Mouse (Mus musculus) liver, postnatal 0 days (tissue): ENCODE measurements around the gene Kcnmb4. TPM values are rescaled to one million over a fixed set of nuclear protein-coding genes. Genes with fewer than 3 reads are reported as not detected.
A peak's percentile ranks its signal among the peaks of the same experiment; 100 is the strongest.

ENCODE experiments used
- ATAC-seq: fragments of 200-750 bp; cut with Nextera tagmentation; 2 replicates; pipeline ENCODE4 v1.8.0; 2017; ENCODE audit warnings: mild to moderate bottlenecking, moderate library complexity
- DNase-seq: peaks from one replicate; pipeline ENCODE4 v3.0.0-alpha.2; 2016
- H3K27ac ChIP-seq: fragments of 300-500 bp; sonication (generic); 2 replicates; pipeline ENCODE4 v1.5.1; 2014; ENCODE audit warnings: antibody characterized with exemption, moderate library complexity, mild to moderate bottlenecking, low read depth
- H3K27me3 ChIP-seq: fragments of 300-500 bp; sonication (generic); 2 replicates; pipeline ENCODE4 v1.6.1; 2014; ENCODE audit warnings: low read length, control low read depth, mixed read lengths; ENCODE audit not compliant: insufficient read depth
- H3K36me3 ChIP-seq: fragments of 300-500 bp; sonication (generic); replicated peaks from 2 replicates; pipeline ENCODE4 v1.6.1; 2014; ENCODE audit warnings: mild to moderate bottlenecking, control low read depth, low read length, moderate library complexity, mixed read lengths; ENCODE audit not compliant: insufficient read depth
- H3K4me1 ChIP-seq: fragments of 300-500 bp; sonication (generic); 2 replicates; pipeline ENCODE4 v1.6.1; 2014; ENCODE audit warnings: antibody characterized with exemption, mild to moderate bottlenecking, control low read depth; ENCODE audit not compliant: insufficient read depth
- H3K4me2 ChIP-seq: fragments of 300-500 bp; sonication (generic); 2 replicates; pipeline ENCODE4 v1.6.1; 2014; ENCODE audit warnings: low read depth, mild to moderate bottlenecking, low read length, moderate library complexity, mixed read lengths
- H3K4me3 ChIP-seq: fragments of 300-500 bp; sonication (generic); 2 replicates; pipeline ENCODE4 v1.5.1; 2014; ENCODE audit warnings: low read depth, low read length
- H3K9ac ChIP-seq: fragments of 300-500 bp; sonication (generic); replicated peaks from 2 replicates; pipeline ENCODE4 v1.6.1; 2014; ENCODE audit warnings: mild to moderate bottlenecking, moderate library complexity
- H3K9me3 ChIP-seq: fragments of 300-500 bp; sonication (generic); 2 replicates; pipeline ENCODE4 v1.6.1; 2016; ENCODE audit warnings: mild to moderate bottlenecking, control low read depth, low read length, mixed read lengths
- CTCF ChIP-seq: sonication (generic); IDR thresholded peaks from 2 replicates; pipeline ENCODE4 v1.5.1; 2016; ENCODE audit warnings: antibody characterized with exemption, low read depth
- EP300 ChIP-seq: IDR thresholded peaks from 2 replicates; pipeline ENCODE4 v1.6.1; 2016; ENCODE audit warnings: antibody characterized with exemption, low read depth, mild to moderate bottlenecking
- WGBS: fragments of 180-500 bp; shearing (Covaris S2); extraction: QIAGEN DNeasy Blood & Tissue Kit; methylation state at CpG from one replicate; pipeline ENCODE4 v1.1.7; 2014; ENCODE audit not compliant: insufficient replicate concordance; 5-methylcytosine and 5-hydroxymethylcytosine counted together
- polyA plus RNA-seq: library from polyadenylated mRNA; unstranded; fragments of >200 nt; fragmentation: Nextera tagmentation; extraction: Ambion mirVana; gene quantifications from 2 replicates; pipeline ENCODE4 v1.2.1, GENCODE M21; 2015

The Kcnmb4 gene
- polyA plus RNA-seq, 1 experiment from 2014 or later: not detected

DNA sequence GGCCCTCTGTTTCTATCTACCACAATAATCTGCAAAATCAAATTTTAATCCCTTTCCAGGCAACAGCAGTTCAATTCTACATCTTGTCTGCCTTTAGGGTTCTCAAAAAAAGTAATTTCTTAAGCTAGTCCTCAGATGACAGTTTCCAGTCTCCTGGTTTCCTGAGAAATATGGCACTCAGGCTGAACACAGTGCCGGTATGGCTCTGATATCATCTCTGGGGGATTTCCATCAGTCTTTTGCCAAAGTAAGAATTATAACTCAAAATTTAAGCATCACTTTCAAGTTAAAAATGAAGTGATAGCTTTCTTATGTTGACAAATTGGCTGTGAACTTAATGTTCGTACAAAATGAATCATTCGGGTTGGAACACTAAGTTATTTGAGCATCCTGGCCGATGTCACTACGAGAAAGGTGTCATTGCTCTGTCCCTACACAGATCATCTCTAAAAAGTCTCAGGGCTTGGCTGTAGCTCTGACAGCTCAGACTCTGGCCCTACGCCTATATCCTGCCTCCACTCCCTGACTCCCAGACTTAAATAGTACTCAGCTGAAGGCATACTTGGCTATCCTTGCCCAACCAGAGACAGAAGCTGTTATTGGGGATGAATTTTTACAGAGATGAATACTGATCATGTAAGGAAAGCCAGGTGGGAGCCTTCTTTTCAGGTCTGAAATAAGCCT lies 70.8 kb downstream of the Kcnmb4 start:
- no peak for ATAC-seq
- no peaks in the 10 kb centered on the region for H3K36me3 ChIP-seq
- no peak for DNase-seq

DNA sequence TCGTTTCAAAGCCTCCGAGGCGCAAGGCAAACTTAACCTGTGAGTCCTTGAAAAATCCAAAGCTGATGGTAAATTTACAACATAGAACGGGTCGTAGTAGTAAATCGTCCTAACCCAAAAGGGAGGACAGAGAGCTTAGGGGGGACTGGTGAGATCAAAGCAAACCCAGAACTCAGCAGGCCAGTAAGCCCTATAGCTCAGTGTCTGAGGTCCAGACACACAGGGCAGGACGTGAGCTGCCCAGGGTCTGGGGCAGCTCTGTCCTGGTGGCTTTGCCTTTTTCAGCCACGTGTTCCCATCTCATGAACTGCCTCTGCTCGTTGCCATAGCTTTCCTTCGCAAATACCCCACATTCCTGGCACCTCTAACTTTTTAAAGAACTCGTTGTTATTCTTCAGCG lies 75.7 kb downstream of the Kcnmb4 start:
- Histone ChIP-seq H3K4me1 (no peaks in the 10 kb centered on the region), H3K4me2 (peak overlapping the region; percentile 22; the same call in 1 of the 2 replicates), H3K4me3 (no peak overlapping the region), H3K9ac (no peak overlapping the region), H3K27ac (no peak overlapping the region), H3K9me3 (no peaks in the 10 kb centered on the region), H3K27me3 (no peaks in the 10 kb centered on the region), H3K36me3 (no peaks in the 10 kb centered on the region)
- DNase-seq: no peak
- ATAC-seq: no peak
- TF ChIP-seq CTCF (no peak), EP300 (no peak)
- WGBS: 59% methylated on average over 12 of the region's 12 CpGs

More for the DNA sequence above, 70.8 kb downstream of the Kcnmb4 start:
- Histone ChIP-seq H3K4me3 (no peak overlapping the region), H3K4me1 (no peaks in the 10 kb centered on the region), H3K9ac (no peak overlapping the region), H3K9me3 (no peaks in the 10 kb centered on the region), H3K27ac (no peak overlapping the region), H3K4me2 (no peak overlapping the region), H3K27me3 (no peaks in the 10 kb centered on the region)
- TF ChIP-seq EP300 (no peak), CTCF (no peak)
- WGBS: 88% methylated on average over 6 of the region's 6 CpGs

DNA sequence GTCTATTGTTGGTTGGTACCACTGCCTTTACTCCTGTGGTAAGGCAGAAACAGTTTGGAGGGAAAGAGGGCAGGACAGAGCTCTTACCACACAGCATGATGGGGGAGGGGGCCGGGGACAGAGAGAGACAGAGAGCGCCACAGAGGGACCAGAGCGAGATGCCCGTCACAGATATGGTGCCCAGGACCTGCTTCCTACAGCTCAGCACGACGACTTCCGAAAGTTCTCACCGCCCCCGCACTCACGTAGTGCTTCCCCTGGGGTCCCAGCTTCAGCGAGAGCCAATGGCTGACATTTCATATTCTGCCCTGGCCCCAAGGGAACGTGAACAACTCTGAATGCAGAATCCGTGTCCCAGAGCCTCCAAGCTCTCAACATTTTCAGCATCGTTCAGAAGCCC lies 76.1 kb downstream of the Kcnmb4 start:
- Histone ChIP-seq H3K9ac (no peak overlapping the region), H3K27me3 (no peaks in the 10 kb centered on the region), H3K36me3 (no peaks in the 10 kb centered on the region), H3K4me1 (no peaks in the 10 kb centered on the region), H3K4me3 (no peak overlapping the region), H3K9me3 (no peaks in the 10 kb centered on the region), H3K4me2 (peak overlapping the region; percentile 22), H3K27ac (no peak overlapping the region)
- 32% methylated on average over 14 of the region's 14 CpGs for WGBS
- TF ChIP-seq EP300: no peak
- TF ChIP-seq CTCF: no peak
- ATAC-seq (no peak), DNase-seq (no peak)

DNA sequence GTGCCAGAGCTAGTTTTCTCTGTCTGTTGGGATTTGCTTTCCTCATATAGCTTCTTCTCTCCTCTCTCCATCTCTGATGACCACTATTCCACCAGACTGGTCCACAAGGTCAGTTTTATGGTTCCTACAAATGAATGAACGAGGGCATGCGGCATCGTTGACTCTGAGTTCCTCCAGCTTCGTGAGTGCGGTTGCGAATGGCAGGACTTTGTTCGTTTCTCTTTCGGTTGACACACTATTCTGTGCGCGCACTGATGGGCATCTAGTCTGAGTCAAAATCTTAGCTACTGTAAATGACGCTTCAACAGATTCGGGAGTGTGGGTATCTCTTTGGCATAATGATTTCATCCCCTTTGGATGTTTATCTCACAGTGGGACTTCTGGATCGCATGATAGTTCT lies 76.7 kb downstream of the Kcnmb4 start:
- H3K9ac ChIP-seq: no peak overlapping the region
- H3K4me3 ChIP-seq: no peak overlapping the region
- no peak for DNase-seq
- H3K9me3 ChIP-seq: no peaks in the 10 kb centered on the region
- WGBS: 75% methylated on average over 13 of the region's 13 CpGs
- no peaks in the 10 kb centered on the region for H3K4me1 ChIP-seq
- TF ChIP-seq CTCF: no peak
- no peak for TF ChIP-seq EP300
- H3K27me3 ChIP-seq: no peaks in the 10 kb centered on the region
- H3K36me3 ChIP-seq: no peaks in the 10 kb centered on the region
- no peak overlapping the region for H3K27ac ChIP-seq
- no peak overlapping the region for H3K4me2 ChIP-seq
- no peak for ATAC-seq

DNA sequence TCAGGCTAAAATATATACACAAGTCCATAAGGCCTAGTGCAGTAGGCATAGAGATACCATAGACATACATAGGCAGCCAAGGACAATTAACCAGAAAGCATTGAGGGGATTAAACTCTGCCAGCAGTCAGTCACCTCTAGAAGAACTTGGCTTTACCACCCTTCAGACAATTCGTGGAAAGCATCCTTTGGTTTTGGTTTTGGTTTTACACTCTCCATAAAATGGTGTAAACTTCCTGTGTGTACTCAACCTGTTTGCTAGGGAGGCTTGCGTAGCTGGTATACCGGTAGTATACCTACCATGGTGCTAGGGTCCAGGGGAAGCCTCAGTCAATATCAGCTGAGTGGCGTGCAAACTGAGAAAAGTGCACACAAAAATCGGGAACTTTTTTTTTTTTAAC lies 77.4 kb downstream of the Kcnmb4 start:
- Histone ChIP-seq H3K27me3 (no peaks in the 10 kb centered on the region), H3K9ac (no peak overlapping the region), H3K4me1 (no peaks in the 10 kb centered on the region), H3K27ac (no peak overlapping the region), H3K4me2 (no peak overlapping the region), H3K4me3 (no peak overlapping the region), H3K36me3 (no peaks in the 10 kb centered on the region), H3K9me3 (no peaks in the 10 kb centered on the region)
- DNase-seq: no peak
- no peak for TF ChIP-seq EP300
- no peak for TF ChIP-seq CTCF
- WGBS: 59% methylated on average over 5 of the region's 5 CpGs
- no peak for ATAC-seq

DNA sequence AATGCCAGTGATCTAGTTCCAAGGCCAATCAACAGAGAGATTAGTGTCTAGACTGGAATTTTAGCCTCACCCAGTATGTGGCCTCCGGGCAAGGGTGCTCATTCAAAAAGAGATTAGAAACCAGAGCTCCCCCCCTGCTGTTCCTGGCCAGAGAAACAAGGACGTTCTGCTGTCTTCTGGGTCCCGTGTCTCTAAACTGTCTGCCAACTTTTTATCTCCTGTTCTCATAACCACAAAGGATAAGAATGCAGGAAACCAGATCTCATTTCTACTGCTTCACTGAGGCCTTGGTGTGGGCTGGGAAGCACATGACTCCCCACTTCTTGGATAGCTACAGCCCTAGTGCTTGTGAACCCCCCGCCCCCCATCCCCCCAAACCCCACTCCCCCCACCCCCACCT lies 79.1 kb downstream of the Kcnmb4 start:
- H3K27ac ChIP-seq: no peak overlapping the region
- H3K9ac ChIP-seq: no peak overlapping the region
- no peak for DNase-seq
- H3K36me3 ChIP-seq: no peaks in the 10 kb centered on the region
- no peaks in the 10 kb centered on the region for H3K9me3 ChIP-seq
- TF ChIP-seq CTCF (no peak), EP300 (no peak)
- ATAC-seq: no peak
- no peaks in the 10 kb centered on the region for H3K4me1 ChIP-seq
- no peak overlapping the region for H3K4me3 ChIP-seq
- WGBS: 27% methylated on average over 4 of the region's 4 CpGs
- H3K4me2 ChIP-seq: no peak overlapping the region
- H3K27me3 ChIP-seq: no peaks in the 10 kb centered on the region
